Mouse (Mus musculus) embryonic facial prominence, embryonic 14.5 days (tissue): ENCODE data around the gene Rgr. TPM values are rescaled to one million over a fixed set of nuclear protein-coding genes. Genes with fewer than 3 reads are reported as not detected.
A peak's percentile ranks its signal among the peaks of the same experiment; 100 is the strongest.

Experiments
- ATAC-seq: fragments of 200-750 bp; cut with Nextera tagmentation; 2 replicates; pipeline ENCODE4 v1.8.0; 2017; ENCODE audit warnings: low read depth, moderate number of reproducible peaks, moderate TSS enrichment
- DNase-seq: peaks from one replicate; pipeline ENCODE4 v3.0.0-alpha.2; 2015; ENCODE audit warnings: low spot score
- H3K27ac ChIP-seq: fragments of 300-500 bp; sonication (generic); replicated peaks from 2 replicates; pipeline ENCODE4 v1.5.1; 2014; ENCODE audit warnings: low read depth, mild to moderate bottlenecking, low read length, moderate library complexity
- H3K27me3 ChIP-seq: fragments of 300-500 bp; sonication (generic); replicated peaks from 2 replicates; pipeline ENCODE4 v1.6.1; 2014; ENCODE audit warnings: low read length; ENCODE audit not compliant: control insufficient read depth, insufficient read depth
- H3K36me3 ChIP-seq: fragments of 300-500 bp; sonication (generic); 2 replicates; pipeline ENCODE4 v1.6.1; 2014; ENCODE audit warnings: low read length, mixed read lengths; ENCODE audit not compliant: control insufficient read depth, insufficient read depth
- H3K4me1 ChIP-seq: fragments of 300-500 bp; sonication (generic); 2 replicates; pipeline ENCODE4 v1.6.1; 2014; ENCODE audit warnings: antibody characterized with exemption, low read length; ENCODE audit not compliant: control insufficient read depth, insufficient read depth
- H3K4me2 ChIP-seq: fragments of 300-500 bp; sonication (generic); 2 replicates; pipeline ENCODE4 v1.6.1; 2014; ENCODE audit warnings: low read depth, mild to moderate bottlenecking, low read length, moderate library complexity, mixed read lengths
- H3K4me3 ChIP-seq: fragments of 300-500 bp; sonication (generic); 2 replicates; pipeline ENCODE4 v1.5.1; 2014; ENCODE audit warnings: low read depth, mild to moderate bottlenecking, low read length
- H3K9ac ChIP-seq: fragments of 300-500 bp; sonication (generic); 2 replicates; pipeline ENCODE4 v1.6.1; 2014; ENCODE audit warnings: low read depth, mild to moderate bottlenecking, low read length, moderate library complexity, mixed read lengths
- H3K9me3 ChIP-seq: fragments of 300-500 bp; sonication (generic); 2 replicates; pipeline ENCODE4 v1.6.1; 2016; ENCODE audit warnings: low read length; ENCODE audit not compliant: control insufficient read depth
- WGBS: fragments of 180-500 bp; shearing (Covaris S2); extraction: QIAGEN DNeasy Blood & Tissue Kit; methylation state at CpG from one replicate; pipeline ENCODE4 v1.1.7; 2014; 5-methylcytosine and 5-hydroxymethylcytosine counted together
- polyA plus RNA-seq: library from polyadenylated mRNA; unstranded; fragments of >200 nt; fragmentation: Nextera tagmentation; extraction: Ambion mirVana; gene quantifications from 2 replicates; pipeline ENCODE4 v1.2.1, GENCODE M21; 2014

Rgr gene
- polyA plus RNA-seq, 1 experiment from 2014 or later, result 0.39 TPM

DNA sequence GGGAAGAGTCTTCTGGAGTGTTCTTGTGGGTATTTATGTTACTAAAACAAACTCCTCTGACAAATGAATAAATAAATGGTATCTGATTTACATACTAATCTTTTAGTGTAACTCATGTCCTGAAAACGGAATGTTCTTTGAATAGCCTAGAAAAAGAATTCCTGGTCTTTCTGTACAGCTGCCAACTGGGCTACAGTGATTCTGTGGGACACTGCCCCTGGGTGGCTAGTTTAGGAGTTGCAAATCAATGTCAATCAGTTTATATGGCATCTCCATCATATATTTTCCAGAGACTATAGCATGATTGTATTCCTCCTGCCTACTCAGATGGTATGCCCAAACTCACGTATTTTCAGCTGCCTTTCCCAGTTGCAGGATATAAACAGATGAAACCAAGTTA lies 16.1 kb upstream of the Rgr start:
- ATAC-seq, result no peak
- Histone ChIP-seq H3K4me3 (no peak overlapping the region), H3K9me3 (no peaks in the 10 kb centered on the region), H3K36me3 (no peaks in the 10 kb centered on the region), H3K4me1 (no peaks in the 10 kb centered on the region), H3K9ac (no peak overlapping the region), H3K27ac (no peak overlapping the region), H3K4me2 (no peak overlapping the region), H3K27me3 (no peaks in the 10 kb centered on the region)
- WGBS, result 58% methylated on average over 2 of the region's 2 CpGs
- no peak for DNase-seq

GRCm38 (mm10) chr14:37034432-37034831 lies 14.3 kb downstream of the Rgr start:
- H3K4me3 ChIP-seq, result no peak overlapping the region
- no peak overlapping the region for H3K27ac ChIP-seq
- H3K9me3 ChIP-seq, result no peaks in the 10 kb centered on the region
- no peak for ATAC-seq
- DNase-seq, result no peak
- no peaks in the 10 kb centered on the region for H3K4me1 ChIP-seq
- no peak overlapping the region for H3K4me2 ChIP-seq
- H3K36me3 ChIP-seq, result no peaks in the 10 kb centered on the region
- no peak overlapping the region for H3K9ac ChIP-seq
- no peaks in the 10 kb centered on the region for H3K27me3 ChIP-seq
- WGBS, result 32% methylated on average over 5 of the region's 5 CpGs

GRCm38 (mm10) chr14:37033241-37033640 lies 15.5 kb downstream of the Rgr start:
- Histone ChIP-seq H3K9ac (no peak overlapping the region), H3K36me3 (no peaks in the 10 kb centered on the region), H3K9me3 (no peaks in the 10 kb centered on the region), H3K4me1 (no peaks in the 10 kb centered on the region), H3K27me3 (no peaks in the 10 kb centered on the region), H3K4me3 (no peak overlapping the region), H3K4me2 (no peak overlapping the region), H3K27ac (no peak overlapping the region)
- ATAC-seq, result 0 out of 2 replicates have a peak, but pooled peaks have one; percentile 59
- 21% methylated on average over 7 of the region's 7 CpGs for WGBS
- DNase-seq, result peak; percentile 75

GRCm38 (mm10) chr14:37032481-37033104 lies 16.2 kb downstream of the Rgr start:
- no peaks in the 10 kb centered on the region for H3K4me1 ChIP-seq
- no peak overlapping the region for H3K27ac ChIP-seq
- WGBS, result 66% methylated on average over 11 of the region's 11 CpGs
- peak; percentile 84 for DNase-seq
- no peak overlapping the region for H3K4me3 ChIP-seq
- ATAC-seq, result peak; percentile 88
- H3K36me3 ChIP-seq, result no peaks in the 10 kb centered on the region
- no peaks in the 10 kb centered on the region for H3K9me3 ChIP-seq
- no peak overlapping the region for H3K4me2 ChIP-seq
- no peaks in the 10 kb centered on the region for H3K27me3 ChIP-seq
- no peak overlapping the region for H3K9ac ChIP-seq

- H3K9me3 ChIP-seq, result no peaks in the 10 kb centered on the region
- DNase-seq (no peak), ATAC-seq (no peak)
- no peak overlapping the region for H3K4me3 ChIP-seq
- no peaks in the 10 kb centered on the region for H3K36me3 ChIP-seq
- H3K27me3 ChIP-seq, result no peaks in the 10 kb centered on the region
- H3K4me2 ChIP-seq, result no peak overlapping the region
- WGBS, result 81% methylated on average over 3 of the region's 3 CpGs
- H3K4me1 ChIP-seq, result no peaks in the 10 kb centered on the region
- H3K9ac ChIP-seq, result no peak overlapping the region
- H3K27ac ChIP-seq, result no peak overlapping the region
These were observed 20.2 kb downstream of the Rgr start for GRCm38 (mm10) chr14:37028555-37028954.

- H3K36me3 ChIP-seq, result no peaks in the 10 kb centered on the region
- H3K4me2 ChIP-seq, result no peak overlapping the region
- H3K4me3 ChIP-seq, result no peak overlapping the region
- no peaks in the 10 kb centered on the region for H3K27me3 ChIP-seq
- no peaks in the 10 kb centered on the region for H3K9me3 ChIP-seq
- ATAC-seq (no peak), DNase-seq (no peak)
- H3K9ac ChIP-seq, result no peak overlapping the region
- no peak overlapping the region for H3K27ac ChIP-seq
- no peaks in the 10 kb centered on the region for H3K4me1 ChIP-seq
- 86% methylated on average over 3 of the region's 3 CpGs for WGBS
These were observed 20.8 kb downstream of the Rgr start for GRCm38 (mm10) chr14:37027951-37028350.

DNA sequence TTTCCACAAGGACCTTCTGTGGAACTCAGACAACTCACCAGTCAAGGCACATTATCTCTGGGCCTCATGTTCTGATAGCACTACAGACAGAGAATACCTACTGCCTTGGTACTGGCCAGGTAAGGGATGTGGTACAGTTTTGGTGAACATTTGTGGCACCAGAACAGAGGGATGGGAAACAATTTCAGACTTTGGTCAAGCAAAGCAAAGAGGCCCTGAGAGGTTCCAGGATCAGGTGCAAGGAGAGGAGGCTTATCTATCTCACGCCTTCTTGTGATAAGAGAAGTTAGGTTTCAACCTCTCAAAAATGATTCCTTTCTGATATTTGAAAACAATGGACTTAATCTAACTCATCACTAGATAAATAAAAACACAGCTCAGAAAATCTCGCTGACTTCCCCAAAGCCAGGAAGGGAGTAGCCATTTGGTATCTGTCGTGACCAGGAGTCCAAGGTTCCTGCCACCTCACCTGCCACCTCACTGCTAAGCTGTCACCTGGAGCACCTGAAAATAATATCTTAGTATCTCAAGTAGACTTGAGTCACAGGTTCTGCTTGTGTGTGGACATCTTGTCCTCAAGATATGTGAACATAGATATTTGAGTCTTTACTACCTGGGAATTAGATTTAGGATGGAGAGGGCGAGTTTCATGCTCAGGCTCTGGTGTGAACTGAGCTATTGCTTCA lies 21.4 kb downstream of the Rgr start:
- 84% methylated on average over 4 of the region's 4 CpGs for WGBS
- no peaks in the 10 kb centered on the region for H3K4me1 ChIP-seq
- DNase-seq, result no peak
- H3K4me3 ChIP-seq, result no peak overlapping the region
- no peak overlapping the region for H3K4me2 ChIP-seq
- no peaks in the 10 kb centered on the region for H3K36me3 ChIP-seq
- no peaks in the 10 kb centered on the region for H3K9me3 ChIP-seq
- no peak overlapping the region for H3K27ac ChIP-seq
- H3K9ac ChIP-seq, result no peak overlapping the region
- no peak for ATAC-seq
- H3K27me3 ChIP-seq, result no peaks in the 10 kb centered on the region

- Histone ChIP-seq H3K27me3 (no peaks in the 10 kb centered on the region), H3K36me3 (no peaks in the 10 kb centered on the region), H3K27ac (no peak overlapping the region), H3K4me3 (no peak overlapping the region), H3K9ac (no peak overlapping the region), H3K4me2 (no peak overlapping the region), H3K9me3 (no peaks in the 10 kb centered on the region), H3K4me1 (no peaks in the 10 kb centered on the region)
- 37% methylated on average over 5 of the region's 5 CpGs for WGBS
- DNase-seq (peak; percentile 82), ATAC-seq (no peak)
These were observed 32.9 kb downstream of the Rgr start for GRCm38 (mm10) chr14:37015894-37016293.

DNA sequence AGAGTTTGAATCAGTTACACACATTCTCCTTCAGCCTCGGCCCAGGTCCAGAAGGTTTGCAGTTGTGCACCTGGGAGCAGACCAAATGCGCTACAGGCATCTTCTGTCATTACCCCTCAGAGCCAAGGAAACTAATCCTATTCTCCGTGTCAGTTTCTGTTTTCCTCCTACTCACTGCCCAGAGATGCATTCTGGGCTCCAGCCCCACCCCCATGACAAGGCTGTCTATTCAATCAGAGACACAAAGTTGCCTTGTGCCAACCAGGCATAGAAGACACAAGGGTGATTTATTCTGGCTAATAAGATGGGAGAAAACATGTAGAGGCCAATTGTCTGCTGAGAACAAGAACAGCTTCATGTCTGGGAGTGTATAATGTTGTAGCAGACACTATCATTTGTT lies 35.1 kb downstream of the Rgr start:
- Histone ChIP-seq H3K9ac (no peak overlapping the region), H3K27me3 (no peaks in the 10 kb centered on the region), H3K4me2 (no peak overlapping the region), H3K4me1 (no peaks in the 10 kb centered on the region), H3K36me3 (no peaks in the 10 kb centered on the region), H3K9me3 (no peaks in the 10 kb centered on the region), H3K27ac (no peak overlapping the region), H3K4me3 (no peak overlapping the region)
- DNase-seq (no peak), ATAC-seq (no peak)
- WGBS, result 49% methylated on average over 3 of the region's 3 CpGs
